Mouse (Mus musculus) embryo, embryonic 11.5 days (tissue): Measurements from ENCODE around the gene Drg1.
A peak's percentile ranks its signal among the peaks of the same experiment; 100 is the strongest.
"Not testable (repeated sequence)": the region's sequence is repeated elsewhere in the genome, so short reads cannot be mapped to it uniquely, and the experiment has no call there.

Experiments
- DNase-seq: peaks from one replicate; pipeline ENCODE4 v3.0.0-alpha.2; 2012; ENCODE audit warnings: low read depth, low spot score

The Drg1 gene

DNA sequence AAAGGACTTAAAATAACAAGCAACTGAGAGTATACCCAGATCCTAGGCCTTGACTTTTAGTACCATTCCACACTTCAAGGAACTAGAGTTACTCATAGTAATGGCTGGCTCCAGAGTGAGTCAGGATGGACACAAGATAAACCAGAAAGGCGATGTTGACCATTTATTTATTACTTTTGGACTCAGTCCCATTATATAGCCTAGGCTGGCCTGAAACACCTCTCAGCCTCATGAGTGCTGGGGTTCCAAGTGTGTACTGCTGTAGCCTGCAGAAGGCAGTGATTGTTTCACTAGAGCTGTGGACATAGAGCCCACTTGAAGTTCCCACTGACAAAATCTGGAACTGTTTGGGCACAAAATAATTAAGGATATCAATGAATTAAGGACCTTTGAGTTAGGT is 53.7 kb downstream of the Drg1 start:
- DNase-seq: no peak

DNA sequence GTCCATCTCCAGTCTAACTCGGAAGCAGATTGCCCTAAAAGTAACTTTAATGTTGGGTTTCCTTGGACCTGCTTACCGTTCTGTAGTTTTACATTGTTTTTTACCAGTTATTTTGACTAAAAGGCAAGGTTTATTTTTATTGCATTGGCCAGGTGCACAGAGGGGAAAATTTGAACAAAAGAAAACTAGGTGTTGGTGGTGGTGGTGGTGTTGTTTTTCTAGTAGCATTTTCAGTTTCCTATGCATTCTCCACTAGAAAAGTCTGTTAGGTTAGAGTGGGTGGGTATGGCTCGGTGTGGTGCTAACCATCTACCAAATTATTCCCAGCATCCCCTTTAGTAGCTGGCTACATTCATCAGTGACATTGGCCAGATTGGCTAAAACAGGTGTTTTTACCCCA is 59.4 kb downstream of the Drg1 start:
- no peak for DNase-seq

GRCm38 (mm10) chr11:3205207-3205606 is 61.0 kb downstream of the Drg1 start:
- DNase-seq: no peak

DNA sequence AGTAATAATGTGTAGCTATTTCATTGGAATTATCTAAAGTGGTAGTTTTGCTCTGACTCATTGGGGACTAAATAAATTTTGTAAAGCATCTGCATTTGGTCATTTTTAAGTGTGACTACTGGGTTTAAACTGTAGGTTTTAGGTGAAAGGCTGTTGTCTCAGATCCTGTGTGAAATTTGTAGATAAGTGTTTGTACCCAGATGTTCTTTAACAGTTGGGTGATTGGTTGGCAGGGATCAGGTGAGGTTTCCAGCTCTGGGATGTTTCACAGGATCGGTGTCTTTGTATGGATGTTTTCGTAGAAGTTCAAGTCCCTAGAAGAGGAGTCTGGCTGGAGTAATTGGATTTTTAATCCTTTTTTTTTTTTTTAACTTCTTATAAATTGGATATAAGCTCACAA is 62.4 kb downstream of the Drg1 start:
- DNase-seq: no peak

DNA sequence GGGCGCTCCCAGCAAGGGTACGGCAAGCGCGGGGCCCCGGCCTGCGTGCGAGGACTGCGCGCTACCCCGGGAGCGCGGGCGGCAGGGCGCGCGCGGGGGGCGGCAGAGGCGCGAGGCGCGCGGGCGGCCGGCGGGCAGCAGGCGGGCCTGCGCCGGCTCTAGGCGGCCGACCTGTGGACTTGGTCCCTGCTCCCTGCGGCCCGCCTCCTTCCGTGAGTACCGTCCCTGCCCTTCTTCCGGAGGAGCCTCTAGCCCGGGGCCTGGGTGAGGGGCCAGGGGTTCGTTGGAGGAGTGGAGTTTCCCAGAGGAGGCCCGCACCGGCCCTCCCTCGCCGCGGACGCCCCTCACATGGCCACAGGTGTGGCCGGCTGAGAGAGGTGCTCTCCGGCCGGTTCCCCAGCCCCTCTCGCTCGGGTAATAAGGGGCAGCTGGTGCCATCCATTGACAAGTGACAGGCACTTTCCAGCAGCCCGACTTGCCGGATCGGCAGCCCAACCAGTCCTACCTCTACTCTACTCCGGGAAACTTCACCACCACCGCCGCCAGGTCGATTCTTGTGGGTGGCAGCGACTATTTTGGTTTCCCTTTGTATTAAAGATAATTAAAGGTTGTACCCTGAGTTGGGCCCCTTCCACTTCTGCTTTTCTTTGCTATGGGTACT is 63.3 kb downstream of the Drg1 start:
- DNase-seq: peak; percentile 30

GRCm38 (mm10) chr11:3202231-3202701 is 63.9 kb downstream of the Drg1 start, which contains the start of gene Eif4enif1:
Gene Eif4enif1 (plus strand): TSS chr11:3202392.
- peak; percentile 91 for DNase-seq

DNA sequence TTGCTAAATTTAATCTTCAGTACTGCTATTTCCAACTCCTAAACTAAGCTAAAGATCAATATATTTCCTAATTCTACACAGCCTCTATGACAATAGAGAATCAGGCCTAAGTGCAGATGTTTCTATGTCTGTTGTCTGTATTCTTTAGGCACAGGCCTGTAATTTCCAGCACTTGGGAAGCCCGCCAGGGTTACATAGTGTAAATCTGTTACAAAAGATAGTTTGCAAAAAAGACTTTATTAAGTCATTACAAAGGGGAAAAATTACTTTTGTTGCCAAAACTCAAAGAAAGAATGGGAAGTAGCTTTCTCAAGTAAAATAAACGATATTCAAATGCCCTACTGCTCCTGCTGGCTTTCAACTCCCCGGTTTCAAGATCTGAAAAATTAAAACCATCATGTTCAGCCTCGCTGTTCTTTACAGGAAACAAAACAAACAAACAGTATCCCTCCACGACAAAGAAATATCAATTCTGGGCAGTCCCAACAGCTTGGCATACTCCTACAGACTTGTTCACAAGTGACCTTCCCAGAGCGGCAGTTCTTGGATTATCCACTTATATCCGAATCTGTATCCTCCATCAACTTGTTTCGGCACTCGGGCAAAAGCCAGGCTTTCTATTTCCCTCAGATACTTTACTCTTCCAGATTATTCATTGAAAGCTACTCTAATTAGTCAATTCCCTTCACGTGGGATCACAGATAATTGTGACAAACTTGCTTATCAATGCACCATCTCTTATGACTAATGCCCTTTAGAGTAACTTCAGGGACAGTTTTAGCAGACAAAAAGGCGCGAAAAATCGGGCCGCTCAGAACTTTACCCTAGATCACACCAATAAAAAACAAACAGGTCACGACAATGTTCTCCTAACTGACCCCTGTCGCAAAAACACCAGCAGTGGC is 64.6 kb downstream of the Drg1 start:
- DNase-seq: no peak

- DNase-seq: not testable (repeated sequence)
These were observed 65.6 kb downstream of the Drg1 start for GRCm38 (mm10) chr11:3200636-3201035.

- DNase-seq: no peak
These were observed 72.9 kb downstream of the Drg1 start, which contains the start of gene Sfi1 for GRCm38 (mm10) chr11:3193363-3193762. Gene Sfi1 (minus strand): TSS chr11:3193463.

DNA sequence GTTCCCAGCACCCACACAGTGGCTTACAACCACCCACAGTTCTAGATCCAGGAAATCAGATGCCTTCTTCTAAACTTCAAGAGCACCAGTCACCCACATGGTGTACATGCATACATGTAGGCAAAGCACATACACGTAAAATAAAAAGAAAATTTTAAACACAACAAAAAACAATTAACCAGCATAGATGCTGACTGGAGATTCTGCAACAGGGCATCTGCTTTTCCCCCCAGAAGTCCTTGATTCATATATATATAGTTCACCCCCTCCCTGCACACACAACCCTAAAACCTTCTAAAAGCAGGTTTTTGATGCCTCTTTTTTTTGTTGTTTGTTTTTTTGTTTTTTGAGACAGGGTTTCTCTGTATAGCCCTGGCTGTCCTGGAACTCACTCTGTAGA is 83.5 kb downstream of the Drg1 start:
- DNase-seq: not testable (repeated sequence)

DNA sequence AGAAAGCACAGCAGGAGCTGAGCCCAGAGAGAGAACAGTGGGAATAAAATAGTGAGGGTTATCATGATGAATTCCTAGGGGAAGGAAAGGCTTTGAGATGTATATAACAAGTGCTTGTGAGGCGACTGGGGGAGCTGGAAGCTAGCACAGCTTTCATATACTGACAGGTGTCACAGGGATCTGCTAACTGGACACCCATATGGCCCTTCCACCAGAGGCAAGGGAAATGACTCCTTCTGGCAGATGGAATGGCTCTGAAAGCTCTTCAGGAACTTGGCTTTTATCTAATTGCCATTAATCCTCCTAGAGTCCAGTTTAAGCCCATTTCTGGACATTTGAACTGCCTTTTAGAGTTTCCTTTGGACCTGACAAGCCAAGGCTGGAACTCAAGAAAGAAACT is 84.2 kb downstream of the Drg1 start:
- DNase-seq: not testable (repeated sequence)

DNA sequence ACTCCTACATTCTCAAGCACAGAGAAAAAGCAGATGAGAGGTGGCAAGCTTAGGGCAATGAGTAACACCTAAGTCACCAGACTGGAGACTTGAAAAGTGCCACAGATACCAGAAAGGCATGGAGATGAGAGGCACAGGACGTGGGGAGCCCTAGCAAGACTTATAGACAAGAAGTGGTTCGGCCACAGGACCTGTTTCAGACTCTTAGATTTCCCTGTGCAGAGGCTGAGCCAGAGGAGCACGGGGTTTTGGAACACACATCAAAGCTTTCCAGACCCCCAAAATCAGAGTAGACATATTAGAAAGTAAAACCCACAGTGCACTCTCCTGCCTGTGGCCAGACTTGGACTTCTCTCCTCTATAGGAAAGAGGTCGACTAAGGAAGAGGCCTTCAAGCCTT is 85.0 kb downstream of the Drg1 start:
- DNase-seq: not testable (repeated sequence)

- not testable (repeated sequence) for DNase-seq
These were observed 85.6 kb downstream of the Drg1 start for GRCm38 (mm10) chr11:3180510-3181160.

DNA sequence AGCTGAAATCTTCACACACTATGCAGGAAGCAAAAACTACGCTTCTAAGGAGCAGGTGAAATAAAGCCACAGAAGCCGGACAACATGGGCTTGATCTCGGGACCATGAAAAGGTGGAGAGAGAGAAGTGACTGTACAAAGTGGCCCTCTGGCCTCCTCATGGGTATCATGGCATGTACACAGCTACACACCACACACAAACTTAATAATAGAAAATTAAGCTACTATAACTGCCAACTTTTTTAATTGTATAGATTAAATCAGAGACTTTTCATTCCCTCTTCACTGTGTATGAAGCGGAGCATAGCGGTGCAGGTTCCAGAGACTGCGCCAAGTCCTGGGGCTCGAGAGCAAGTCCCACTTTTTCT is 86.5 kb downstream of the Drg1 start:
- not testable (repeated sequence) for DNase-seq

DNA sequence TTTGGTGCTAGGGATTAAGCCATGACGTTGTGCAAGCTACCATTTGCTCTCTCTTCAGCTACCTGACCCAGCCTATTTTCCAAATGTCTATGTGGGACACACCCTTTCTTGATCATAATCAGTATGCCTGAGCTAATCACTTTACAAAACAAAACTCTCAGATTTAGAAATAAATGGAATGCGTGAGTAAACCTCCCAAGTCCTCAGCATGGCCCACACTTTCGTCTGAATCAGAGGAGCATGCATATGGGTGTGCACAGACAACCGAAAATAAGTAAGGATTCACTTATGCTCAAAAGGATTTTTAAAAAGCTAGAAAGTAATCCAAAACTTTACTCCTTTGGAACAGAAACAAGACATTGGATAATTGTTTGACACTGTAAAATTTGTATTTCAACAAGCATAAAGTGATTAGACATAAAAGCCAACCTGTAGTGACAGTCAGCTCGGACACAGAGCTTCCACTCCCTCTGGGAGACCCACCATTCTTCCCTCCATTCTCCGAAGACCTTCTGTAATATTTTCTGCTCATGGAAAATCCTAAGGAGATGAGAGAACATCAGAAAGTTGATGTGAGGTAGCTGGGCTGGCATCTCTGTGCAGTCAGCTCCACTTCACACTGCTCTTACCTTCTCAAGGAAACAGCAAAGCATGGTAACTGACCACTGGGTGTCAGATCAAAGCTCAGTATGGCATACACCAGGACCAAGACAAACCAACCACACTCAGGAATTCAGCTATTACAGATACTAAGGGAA is 87.1 kb downstream of the Drg1 start:
- DNase-seq: not testable (repeated sequence)

DNA sequence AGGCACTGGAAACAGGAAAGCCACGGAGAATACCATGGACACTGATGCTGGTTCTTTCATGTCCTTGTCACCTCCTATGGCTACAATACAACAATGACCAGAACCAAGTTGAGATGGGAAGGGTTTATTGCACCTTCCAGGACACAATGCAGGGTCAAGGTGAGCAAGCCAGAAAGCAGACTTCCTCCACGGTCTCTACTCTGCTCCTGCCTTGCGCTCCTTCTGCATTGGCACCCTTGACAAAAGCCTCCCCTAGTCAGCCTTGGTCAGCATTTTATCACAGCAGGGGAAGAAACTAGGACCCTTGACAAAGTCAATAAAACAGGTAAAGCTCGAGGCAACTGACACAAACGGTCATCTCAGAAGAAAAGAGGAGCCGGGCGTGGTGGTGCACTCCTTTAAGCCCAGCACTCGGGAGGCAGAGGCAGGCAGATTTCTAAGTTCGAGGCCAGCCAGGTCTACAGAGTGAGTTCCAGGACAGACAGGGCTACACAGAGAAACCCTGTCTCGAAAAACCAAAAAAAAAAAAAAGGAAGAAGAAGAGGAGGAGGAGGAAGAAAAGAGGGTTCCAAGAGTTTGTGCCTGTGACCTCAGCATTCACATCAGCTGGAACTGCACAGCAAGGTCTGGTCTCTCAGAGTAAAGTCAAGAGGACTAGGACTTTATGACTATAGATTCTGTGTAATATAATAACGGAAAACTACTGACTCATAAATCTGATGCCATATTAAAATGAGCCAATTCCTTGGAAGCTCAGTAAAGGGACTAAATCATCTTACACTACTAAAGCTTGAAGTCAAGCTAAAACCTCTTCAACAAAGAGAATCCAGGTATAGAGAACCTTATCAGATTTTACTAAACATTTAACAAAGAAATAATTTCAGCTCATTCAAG is 92.5 kb downstream of the Drg1 start:
- DNase-seq: not testable (repeated sequence)

- not testable (repeated sequence) for DNase-seq
These were observed 93.7 kb downstream of the Drg1 start for GRCm38 (mm10) chr11:3172526-3172925.

DNA sequence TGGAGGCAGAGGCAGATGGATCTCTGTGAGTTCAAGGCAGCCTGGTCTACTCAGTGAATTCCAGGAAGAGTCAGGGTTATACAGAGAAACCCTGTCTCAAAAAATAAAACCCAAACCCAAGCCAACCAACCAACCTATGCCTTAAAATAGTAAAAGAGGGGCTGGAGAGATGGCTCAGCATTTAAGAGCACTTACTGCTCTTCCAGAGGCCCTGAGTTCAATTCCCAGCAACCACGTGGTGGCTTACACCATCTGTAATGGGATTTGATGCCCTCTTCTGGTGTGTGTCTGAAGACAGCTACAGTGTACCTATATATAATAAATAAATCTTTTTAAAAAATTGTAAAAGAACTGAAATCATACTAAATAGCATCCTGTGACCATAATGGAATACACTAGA is 94.3 kb downstream of the Drg1 start:
- DNase-seq: not testable (repeated sequence)

DNA sequence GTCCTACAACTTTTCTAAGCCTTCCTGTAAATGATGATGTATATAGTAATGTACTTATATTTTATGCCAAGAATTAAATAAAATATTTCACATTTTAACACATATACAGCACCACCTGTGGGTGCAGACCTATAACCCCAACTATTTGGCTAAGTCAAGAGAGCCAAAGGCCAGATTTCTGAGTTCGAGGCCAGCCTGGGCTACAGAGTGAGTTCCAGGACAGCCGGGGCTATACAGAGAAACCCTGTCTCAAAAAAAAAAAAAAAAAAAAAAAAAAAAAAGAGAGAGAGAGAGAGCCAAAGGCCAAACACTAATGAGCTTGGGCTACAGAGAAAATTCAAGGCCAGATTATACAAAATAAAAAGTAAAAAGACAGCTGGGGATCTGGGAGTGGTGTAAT is 97.2 kb downstream of the Drg1 start:
- not testable (repeated sequence) for DNase-seq

GRCm38 (mm10) chr11:3167571-3168001 is 98.6 kb downstream of the Drg1 start:
- DNase-seq: not testable (repeated sequence)
